Mouse (Mus musculus) intestine, postnatal 0 days (tissue): ENCODE results near the gene Zfp428. TPM values are rescaled to one million over a fixed set of nuclear protein-coding genes. Genes with fewer than 3 reads are reported as not detected.

ENCODE experiments used
- ATAC-seq: fragments of 200-750 bp; cut with Nextera tagmentation; 2 replicates; pipeline ENCODE4 v1.8.0; 2017; ENCODE audit warnings: mild to moderate bottlenecking, moderate TSS enrichment, moderate library complexity
- H3K27ac ChIP-seq: fragments of 300-500 bp; sonication (generic); 2 replicates; pipeline ENCODE4 v1.5.1; 2014; ENCODE audit warnings: mild to moderate bottlenecking, low read depth, low read length, moderate library complexity
- H3K27me3 ChIP-seq: fragments of 300-500 bp; sonication (generic); replicated peaks from 2 replicates; pipeline ENCODE4 v1.6.1; 2014; ENCODE audit warnings: low read length, mixed read lengths; ENCODE audit not compliant: control insufficient read depth, insufficient read depth
- H3K36me3 ChIP-seq: fragments of 300-500 bp; sonication (generic); 2 replicates; pipeline ENCODE4 v1.6.1; 2014; ENCODE audit warnings: mild to moderate bottlenecking, moderate library complexity; ENCODE audit not compliant: control insufficient read depth, insufficient read depth
- H3K4me1 ChIP-seq: fragments of 300-500 bp; sonication (generic); replicated peaks from 2 replicates; pipeline ENCODE4 v1.6.1; 2014; ENCODE audit warnings: antibody characterized with exemption, low read length, mixed read lengths; ENCODE audit not compliant: control insufficient read depth, insufficient read depth
- H3K4me2 ChIP-seq: fragments of 300-500 bp; sonication (generic); replicated peaks from 2 replicates; pipeline ENCODE4 v1.6.1; 2014; ENCODE audit warnings: low read depth, mild to moderate bottlenecking, moderate library complexity
- H3K4me3 ChIP-seq: fragments of 300-500 bp; sonication (generic); 2 replicates; pipeline ENCODE4 v1.5.1; 2014; ENCODE audit warnings: low read depth, low read length
- H3K9ac ChIP-seq: fragments of 300-500 bp; sonication (generic); 2 replicates; pipeline ENCODE4 v1.6.1; 2014; ENCODE audit warnings: mild to moderate bottlenecking, low read depth, low read length
- H3K9me3 ChIP-seq: fragments of 300-500 bp; sonication (generic); 2 replicates; pipeline ENCODE4 v1.6.1; 2016; ENCODE audit warnings: mixed run types; ENCODE audit not compliant: control insufficient read depth
- CTCF ChIP-seq: sonication (generic); IDR thresholded peaks from 2 replicates; pipeline ENCODE4 v1.5.1; 2016; ENCODE audit warnings: low read depth, mild to moderate bottlenecking, control low read depth, antibody characterized with exemption, moderate library complexity
- WGBS: fragments of 180-500 bp; shearing (Covaris S2); extraction: QIAGEN DNeasy Blood & Tissue Kit; methylation state at CpG from one replicate; pipeline ENCODE4 v1.1.7; 2014; 5-methylcytosine and 5-hydroxymethylcytosine counted together
- polyA plus RNA-seq: library from polyadenylated mRNA; unstranded; fragments of >200 nt; fragmentation: Nextera tagmentation; extraction: Ambion mirVana; gene quantifications from 2 replicates; pipeline ENCODE4 v1.2.1, GENCODE M21; 2015

Gene Zfp428
- polyA plus RNA-seq, 1 experiment from 2014 or later: 11.2 TPM

DNA sequence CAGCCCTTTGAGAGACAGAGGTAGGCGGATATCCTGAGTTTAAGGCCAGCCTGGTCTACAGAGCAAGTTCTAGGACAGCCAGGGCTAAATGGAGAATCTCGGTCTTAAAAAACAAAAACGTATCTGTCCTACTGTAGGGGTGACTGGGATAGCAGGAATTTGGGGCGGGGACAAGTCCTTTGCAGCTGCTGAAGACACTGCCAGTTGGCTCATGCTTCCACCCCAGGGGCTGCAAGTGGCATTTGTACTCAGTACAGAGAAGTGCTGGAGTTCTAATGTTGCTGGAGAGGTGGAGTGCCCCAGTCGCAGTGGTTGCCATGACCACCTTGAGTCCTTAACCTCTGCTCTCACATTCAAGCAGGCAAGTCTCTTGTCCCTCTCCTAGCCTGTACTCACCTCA, 16.0 kb downstream of the Zfp428 start:
- Histone ChIP-seq H3K9ac (no peak overlapping the region), H3K4me1 (no peaks in the 10 kb centered on the region), H3K9me3 (no peaks in the 10 kb centered on the region), H3K4me2 (no peak overlapping the region), H3K27me3 (no peaks in the 10 kb centered on the region), H3K4me3 (no peak overlapping the region), H3K27ac (no peak overlapping the region), H3K36me3 (no peaks in the 10 kb centered on the region)
- WGBS: 59% methylated on average over 5 of the region's 5 CpGs
- TF ChIP-seq CTCF: no peak
- no peak for ATAC-seq

- Histone ChIP-seq H3K27me3 (no peaks in the 10 kb centered on the region), H3K9me3 (no peaks in the 10 kb centered on the region), H3K36me3 (no peaks in the 10 kb centered on the region), H3K4me1 (no peaks in the 10 kb centered on the region), H3K27ac (no peak overlapping the region), H3K4me2 (no peak overlapping the region), H3K9ac (no peak overlapping the region), H3K4me3 (no peak overlapping the region)
- ATAC-seq: no peak
- WGBS: 86% methylated on average over 6 of the region's 6 CpGs
- TF ChIP-seq CTCF: no peak
Measured at GRCm38 (mm10) chr7:24523723-24524122, 16.9 kb downstream of the Zfp428 start.

DNA sequence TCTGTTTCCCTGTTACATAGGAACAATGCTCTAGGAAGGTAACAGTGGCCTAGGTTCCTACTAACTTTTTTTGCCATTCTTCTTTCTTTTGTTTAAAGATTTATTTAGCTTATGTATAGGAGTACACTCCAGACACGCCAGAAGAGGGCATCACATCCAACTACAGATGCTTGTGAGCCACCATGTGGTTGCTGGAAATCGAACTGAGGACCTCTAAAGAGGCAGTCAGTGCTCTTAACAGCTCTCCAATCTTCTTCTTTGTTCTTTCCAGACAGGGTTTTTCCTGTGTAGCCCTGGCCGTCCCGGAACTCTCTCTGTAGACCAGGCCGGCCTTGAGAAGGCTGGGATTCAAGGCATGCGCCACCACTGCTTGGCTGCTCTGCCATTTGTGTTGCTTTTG, 18.2 kb downstream of the Zfp428 start:
- H3K27ac ChIP-seq: no peak overlapping the region
- H3K9ac ChIP-seq: no peak overlapping the region
- TF ChIP-seq CTCF: peak; percentile 34
- peaks cover 5% of the 10 kb centered on the region; the same call in 1 of the 2 replicates for H3K4me1 ChIP-seq
- no peaks in the 10 kb centered on the region for H3K9me3 ChIP-seq
- H3K27me3 ChIP-seq: no peaks in the 10 kb centered on the region
- H3K4me2 ChIP-seq: no peak overlapping the region
- no peak for ATAC-seq
- WGBS: 78% methylated on average over 6 of the region's 6 CpGs
- no peaks in the 10 kb centered on the region for H3K36me3 ChIP-seq
- H3K4me3 ChIP-seq: no peak overlapping the region

DNA sequence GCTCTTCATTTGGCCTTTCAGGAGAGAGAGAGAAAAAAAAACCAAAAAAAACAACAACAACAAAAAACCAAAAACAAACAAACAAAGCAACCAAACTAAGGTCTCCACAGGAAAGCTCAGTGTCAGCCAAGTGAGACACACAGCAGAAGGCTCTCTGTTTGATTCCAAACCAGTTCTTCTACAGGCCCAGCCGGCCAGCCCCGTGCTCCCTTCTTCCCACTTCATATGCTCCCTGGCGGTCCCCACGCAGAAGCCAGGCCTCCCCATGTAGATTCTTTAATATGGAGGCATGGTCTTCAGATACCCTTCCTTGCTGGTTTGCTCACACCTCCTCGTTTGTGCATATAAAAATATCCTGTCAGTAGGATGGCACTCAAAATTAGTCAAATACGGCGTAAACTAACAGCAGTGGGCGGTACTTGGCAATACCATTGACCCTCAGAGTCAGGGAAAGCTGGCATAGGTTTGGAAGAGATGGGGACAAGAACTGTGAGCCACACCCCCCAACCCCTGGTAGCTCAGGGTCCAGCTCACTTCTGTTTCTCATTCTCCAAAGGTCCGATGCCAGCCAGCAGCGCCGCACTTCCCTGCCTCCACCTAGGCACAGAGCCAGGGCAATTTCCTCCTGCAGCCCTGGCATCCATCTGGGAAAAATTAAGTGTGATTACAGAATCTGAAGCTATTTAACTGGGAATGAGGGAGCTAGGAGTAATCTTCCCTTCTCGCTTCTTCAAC, 19.0 kb downstream of the Zfp428 start:
- TF ChIP-seq CTCF: no peak
- WGBS: 84% methylated on average over 12 of the region's 12 CpGs
- ATAC-seq: no peak

DNA sequence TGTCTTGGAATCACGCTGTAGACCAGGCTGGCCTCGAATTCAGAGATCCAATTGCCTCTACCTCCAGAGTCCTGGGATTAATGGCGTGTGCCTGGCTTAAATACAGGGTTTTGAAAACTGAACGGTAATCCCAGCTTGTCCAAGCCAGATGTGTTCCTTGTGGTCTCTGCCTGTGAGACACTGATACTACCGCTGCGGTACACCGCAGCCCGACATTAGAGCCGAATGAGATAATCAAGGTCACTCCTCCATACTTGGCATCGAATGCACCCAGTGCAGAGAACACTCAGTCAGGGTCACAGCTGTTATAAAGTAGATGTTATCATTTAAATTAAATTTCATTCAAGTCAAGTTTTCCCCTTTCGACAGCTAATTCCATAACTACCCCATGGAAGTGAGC, 22.1 kb downstream of the Zfp428 start:
- H3K4me1 ChIP-seq: peaks cover 5% of the 10 kb centered on the region; the same call in 1 of the 2 replicates
- no peak overlapping the region for H3K9ac ChIP-seq
- no peak for TF ChIP-seq CTCF
- no peak overlapping the region for H3K4me3 ChIP-seq
- H3K27ac ChIP-seq: no peak overlapping the region
- H3K27me3 ChIP-seq: no peaks in the 10 kb centered on the region
- no peak overlapping the region for H3K4me2 ChIP-seq
- H3K36me3 ChIP-seq: peaks cover 11% of the 10 kb centered on the region
- no peaks in the 10 kb centered on the region for H3K9me3 ChIP-seq
- ATAC-seq: no peak
- 93% methylated on average over 11 of the region's 11 CpGs for WGBS

More for the DNA sequence above, 19.0 kb downstream of the Zfp428 start:
- H3K4me1 ChIP-seq: peaks cover 5% of the 10 kb centered on the region; the same call in 1 of the 2 replicates
- H3K27ac ChIP-seq: no peak overlapping the region
- no peaks in the 10 kb centered on the region for H3K9me3 ChIP-seq
- no peak overlapping the region for H3K9ac ChIP-seq
- H3K27me3 ChIP-seq: no peaks in the 10 kb centered on the region
- H3K36me3 ChIP-seq: no peaks in the 10 kb centered on the region
- no peak overlapping the region for H3K4me3 ChIP-seq
- H3K4me2 ChIP-seq: no peak overlapping the region

DNA sequence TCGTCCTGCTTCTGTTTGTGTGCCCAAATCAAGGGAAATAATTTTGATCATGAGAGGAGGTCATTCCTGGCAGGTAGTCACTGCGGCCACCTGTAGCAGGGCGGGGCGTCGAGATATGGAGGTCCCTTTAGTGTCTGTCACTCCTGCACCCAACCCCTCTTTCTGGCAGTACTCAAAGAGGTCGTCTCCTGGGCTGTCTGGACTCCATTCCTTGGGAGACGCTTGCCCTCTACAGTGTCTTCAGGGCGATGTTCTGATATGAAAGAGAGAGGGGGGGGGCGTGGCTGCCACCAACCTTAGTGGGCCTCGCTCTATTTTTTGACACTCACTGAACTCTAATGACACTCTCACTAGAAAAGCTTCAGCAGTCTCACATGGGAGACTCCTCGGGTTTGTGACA, 22.8 kb downstream of the Zfp428 start:
- peaks cover 5% of the 10 kb centered on the region; the same call in 1 of the 2 replicates for H3K4me1 ChIP-seq
- no peak for ATAC-seq
- peak overlapping the region; percentile 86; the same call in 1 of the 2 replicates for H3K27ac ChIP-seq
- H3K27me3 ChIP-seq: no peaks in the 10 kb centered on the region
- no peak for TF ChIP-seq CTCF
- H3K9me3 ChIP-seq: no peaks in the 10 kb centered on the region
- 40% methylated on average over 11 of the region's 11 CpGs for WGBS
- H3K9ac ChIP-seq: peak overlapping the region; percentile 80
- peak overlapping the region; percentile 67 for H3K4me3 ChIP-seq
- peaks cover 17% of the 10 kb centered on the region for H3K36me3 ChIP-seq
- H3K4me2 ChIP-seq: peak overlapping the region; percentile 94
